Mouse (Mus musculus): ENCODE measurements around the gene Tmtc1. TPM values are rescaled to one million over a fixed set of nuclear protein-coding genes. Genes with fewer than 3 reads are reported as not detected.

The Tmtc1 gene
- polyA plus RNA-seq (2016; fragmentation: Nextera tagmentation; extraction: Ambion mirVana), result 1.00 and 1.7 TPM in 2 replicates

GRCm38 (mm10) chr6:148443726-148444701, at the start of gene Tmtc1:
Gene Tmtc1 (minus strand): TSS chr6:148444389.
- Histone ChIP-seq H3K4me1 (peaks cover 19% of the 10 kb centered on the region), H3K4me3 (replicated peaks) (peak within 1 kb of the TSS; percentile 72), H3K27me3 (peaks cover 56% of the 10 kb centered on the region), H3K9me3 (no peaks in the 10 kb centered on the region), H3K36me3 (replicated peaks) (no peaks in the 10 kb centered on the region), H3K9ac (peak within 1 kb of the TSS; percentile 65), H3K4me2 (peak within 1 kb of the TSS; percentile 95), H3K27ac (peak within 1 kb of the TSS; percentile 42)
- ATAC-seq (ENCODE audit: low FRiP score), result peak; percentile 86
- WGBS, result under 1% methylated on average over 97 of the region's 99 CpGs

DNA sequence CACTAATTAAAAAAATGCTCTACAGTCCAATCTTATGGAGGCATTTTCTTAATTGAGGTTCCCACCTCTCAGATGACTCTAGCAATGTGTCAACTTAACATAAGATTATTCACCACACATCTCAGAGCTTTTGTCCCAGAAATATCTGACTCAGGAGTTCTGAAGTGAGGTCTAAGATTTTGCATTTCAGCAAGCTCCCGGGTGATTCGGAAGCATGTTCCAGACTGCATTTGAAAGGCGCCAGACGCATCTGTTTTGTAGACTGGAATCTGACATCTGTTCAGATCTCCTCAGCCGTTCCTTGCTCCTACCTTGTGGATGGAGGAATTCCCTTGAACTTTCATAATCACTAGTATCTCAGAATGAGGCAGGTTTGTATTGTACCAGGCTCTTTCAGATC, 47.7 kb upstream of the Tmtc1 start:
- H3K4me3 ChIP-seq (replicated peaks), result no peak overlapping the region
- H3K27me3 ChIP-seq, result no peaks in the 10 kb centered on the region
- H3K4me1 ChIP-seq, result no peaks in the 10 kb centered on the region
- H3K9ac ChIP-seq, result no peak overlapping the region
- ATAC-seq (ENCODE audit: low FRiP score), result no peak
- no peak overlapping the region for H3K27ac ChIP-seq
- H3K9me3 ChIP-seq, result no peaks in the 10 kb centered on the region
- 87% methylated on average over 5 of the region's 5 CpGs for WGBS
- no peaks in the 10 kb centered on the region for H3K36me3 ChIP-seq (replicated peaks)
- H3K4me2 ChIP-seq, result no peak overlapping the region

DNA sequence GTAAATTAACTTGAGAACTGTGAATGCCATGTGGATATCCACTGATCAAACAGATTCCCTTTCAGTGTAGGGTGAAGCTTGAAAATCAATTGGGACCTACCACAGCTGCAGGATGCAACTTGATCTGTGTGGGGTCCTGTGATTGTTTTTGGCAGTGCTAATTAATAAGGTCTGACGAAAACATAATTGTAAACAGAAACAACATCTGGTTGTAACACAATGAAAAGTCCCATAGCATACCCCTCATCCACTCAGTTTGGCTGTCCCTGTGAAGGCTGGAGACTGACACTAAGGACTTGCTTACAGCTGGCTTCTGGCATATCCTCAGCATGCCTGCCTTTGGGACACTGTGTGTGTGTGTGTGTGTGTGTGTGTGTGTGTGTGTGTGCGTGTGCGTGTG, 42.6 kb upstream of the Tmtc1 start:
- WGBS, result 69% methylated on average over 3 of the region's 3 CpGs
- Histone ChIP-seq H3K4me2 (no peak overlapping the region), H3K4me3 (replicated peaks) (no peak overlapping the region), H3K36me3 (replicated peaks) (no peaks in the 10 kb centered on the region), H3K27me3 (no peaks in the 10 kb centered on the region), H3K9me3 (no peaks in the 10 kb centered on the region), H3K9ac (no peak overlapping the region), H3K27ac (no peak overlapping the region), H3K4me1 (no peaks in the 10 kb centered on the region)
- no peak for ATAC-seq (ENCODE audit: low FRiP score)

- no peaks in the 10 kb centered on the region for H3K9me3 ChIP-seq
- no peaks in the 10 kb centered on the region for H3K36me3 ChIP-seq (replicated peaks)
- peaks cover 8% of the 10 kb centered on the region; the same call in 1 of the 2 replicates for H3K4me1 ChIP-seq
- no peak overlapping the region for H3K4me2 ChIP-seq
- ATAC-seq (ENCODE audit: low FRiP score), result no peak
- no peaks in the 10 kb centered on the region for H3K27me3 ChIP-seq
- H3K9ac ChIP-seq, result no peak overlapping the region
- no peak overlapping the region for H3K27ac ChIP-seq
- H3K4me3 ChIP-seq (replicated peaks), result no peak overlapping the region
Observed at GRCm38 (mm10) chr6:148481894-148482293, 37.7 kb upstream of the Tmtc1 start.

DNA sequence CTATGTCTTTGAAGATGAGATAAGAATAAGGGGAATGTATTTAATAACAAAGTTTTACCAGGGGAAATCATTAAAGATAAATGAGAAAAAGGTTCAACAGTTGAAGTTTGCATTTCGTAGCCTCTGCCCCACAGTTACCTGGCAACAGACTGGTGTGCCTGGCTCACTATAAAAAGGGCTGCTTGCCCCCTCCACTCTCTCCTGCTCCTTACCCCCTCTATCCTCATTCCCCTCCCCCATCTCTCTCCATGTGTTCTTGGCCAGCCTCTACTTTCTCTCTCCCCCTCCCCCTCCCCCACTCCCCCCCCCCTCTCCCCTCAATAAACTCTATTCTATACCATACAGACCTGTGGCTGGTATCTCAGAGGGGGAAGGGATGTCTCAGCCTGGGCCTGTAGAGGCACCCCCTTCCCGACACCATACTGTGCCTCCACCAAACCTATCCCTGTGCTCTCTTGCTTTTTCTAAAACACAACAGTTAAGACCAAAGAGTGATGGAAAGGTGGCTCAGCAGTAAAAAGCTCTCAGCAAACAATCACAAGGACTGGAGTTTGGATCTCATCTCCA, 35.6 kb upstream of the Tmtc1 start:
- ATAC-seq (ENCODE audit: low FRiP score), result 0 out of 2 replicates have a peak, but pooled peaks have one; percentile 33
- H3K4me2 ChIP-seq, result no peak overlapping the region
- H3K9ac ChIP-seq, result no peak overlapping the region
- WGBS, result 64% methylated on average over 2 of the region's 2 CpGs
- H3K4me1 ChIP-seq, result peaks cover 8% of the 10 kb centered on the region; the same call in 1 of the 2 replicates
- no peaks in the 10 kb centered on the region for H3K9me3 ChIP-seq
- no peak overlapping the region for H3K4me3 ChIP-seq (replicated peaks)
- H3K27me3 ChIP-seq, result no peaks in the 10 kb centered on the region
- no peaks in the 10 kb centered on the region for H3K36me3 ChIP-seq (replicated peaks)
- no peak overlapping the region for H3K27ac ChIP-seq

GRCm38 (mm10) chr6:148478350-148478749, 34.2 kb upstream of the Tmtc1 start:
- no peak overlapping the region for H3K4me3 ChIP-seq (replicated peaks)
- no peak overlapping the region for H3K4me2 ChIP-seq
- no peak overlapping the region for H3K9ac ChIP-seq
- no peak overlapping the region for H3K27ac ChIP-seq
- H3K27me3 ChIP-seq, result no peaks in the 10 kb centered on the region
- no peaks in the 10 kb centered on the region for H3K9me3 ChIP-seq
- no peaks in the 10 kb centered on the region for H3K36me3 ChIP-seq (replicated peaks)
- no peak for ATAC-seq (ENCODE audit: low FRiP score)
- 64% methylated on average over 6 of the region's 6 CpGs for WGBS
- peaks cover 8% of the 10 kb centered on the region; the same call in 1 of the 2 replicates for H3K4me1 ChIP-seq

DNA sequence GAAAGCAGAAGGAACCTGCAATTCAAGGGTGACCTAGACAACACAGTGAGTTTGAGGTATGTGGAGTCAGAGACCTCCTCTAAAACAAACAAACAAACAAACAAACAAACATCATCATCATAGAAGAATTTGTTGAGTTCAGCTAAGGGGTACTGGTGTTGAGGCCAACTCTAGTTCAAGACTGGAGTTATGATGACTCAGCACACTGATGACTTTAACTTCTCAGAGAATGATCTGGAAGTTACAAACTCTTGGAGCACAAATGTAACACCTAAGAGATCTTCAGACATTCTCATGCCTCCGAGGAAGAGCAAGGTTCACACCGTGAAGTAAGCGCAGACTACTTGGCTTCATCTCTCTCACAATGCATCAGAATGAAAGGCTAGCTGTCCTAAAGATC, 28.1 kb upstream of the Tmtc1 start:
- Histone ChIP-seq H3K36me3 (replicated peaks) (no peaks in the 10 kb centered on the region), H3K4me1 (no peaks in the 10 kb centered on the region), H3K9me3 (no peaks in the 10 kb centered on the region), H3K27ac (no peak overlapping the region), H3K4me3 (replicated peaks) (no peak overlapping the region), H3K9ac (no peak overlapping the region), H3K27me3 (no peaks in the 10 kb centered on the region), H3K4me2 (no peak overlapping the region)
- WGBS, result 90% methylated on average over 3 of the region's 3 CpGs
- ATAC-seq (ENCODE audit: low FRiP score), result no peak

- H3K9me3 ChIP-seq, result no peaks in the 10 kb centered on the region
- no peaks in the 10 kb centered on the region for H3K27me3 ChIP-seq
- ATAC-seq (ENCODE audit: low FRiP score), result no peak
- no peak overlapping the region for H3K4me2 ChIP-seq
- no peaks in the 10 kb centered on the region for H3K36me3 ChIP-seq (replicated peaks)
- WGBS, result 56% methylated on average over 2 of the region's 2 CpGs
- H3K4me3 ChIP-seq (replicated peaks), result no peak overlapping the region
- H3K4me1 ChIP-seq, result no peaks in the 10 kb centered on the region
- no peak overlapping the region for H3K27ac ChIP-seq
- H3K9ac ChIP-seq, result no peak overlapping the region
Observed at GRCm38 (mm10) chr6:148467924-148468389, 23.8 kb upstream of the Tmtc1 start.

GRCm38 (mm10) chr6:148467170-148467921, 23.2 kb upstream of the Tmtc1 start:
- H3K27ac ChIP-seq, result no peak overlapping the region
- WGBS, result 46% methylated on average over 3 of the region's 3 CpGs
- no peaks in the 10 kb centered on the region for H3K36me3 ChIP-seq (replicated peaks)
- no peaks in the 10 kb centered on the region for H3K4me1 ChIP-seq
- no peak overlapping the region for H3K4me3 ChIP-seq (replicated peaks)
- no peaks in the 10 kb centered on the region for H3K9me3 ChIP-seq
- no peak for ATAC-seq (ENCODE audit: low FRiP score)
- H3K9ac ChIP-seq, result no peak overlapping the region
- H3K27me3 ChIP-seq, result no peaks in the 10 kb centered on the region
- no peak overlapping the region for H3K4me2 ChIP-seq

- H3K4me2 ChIP-seq, result no peak overlapping the region
- 81% methylated on average over 3 of the region's 3 CpGs for WGBS
- ATAC-seq (ENCODE audit: low FRiP score), result no peak
- H3K4me3 ChIP-seq (replicated peaks), result no peak overlapping the region
- no peaks in the 10 kb centered on the region for H3K36me3 ChIP-seq (replicated peaks)
- H3K9ac ChIP-seq, result no peak overlapping the region
- peaks cover 9% of the 10 kb centered on the region; the same call in 1 of the 2 replicates for H3K9me3 ChIP-seq
- no peaks in the 10 kb centered on the region for H3K27me3 ChIP-seq
- no peaks in the 10 kb centered on the region for H3K4me1 ChIP-seq
- no peak overlapping the region for H3K27ac ChIP-seq
Observed at GRCm38 (mm10) chr6:148459636-148460035, 15.4 kb upstream of the Tmtc1 start.

- Histone ChIP-seq H3K27me3 (no peaks in the 10 kb centered on the region), H3K36me3 (replicated peaks) (no peaks in the 10 kb centered on the region), H3K27ac (no peak overlapping the region), H3K9ac (no peak overlapping the region), H3K4me3 (replicated peaks) (no peak overlapping the region), H3K9me3 (peaks cover 9% of the 10 kb centered on the region; the same call in 1 of the 2 replicates), H3K4me1 (no peaks in the 10 kb centered on the region), H3K4me2 (no peak overlapping the region)
- no peak for ATAC-seq (ENCODE audit: low FRiP score)
- 70% methylated on average over 4 of the region's 4 CpGs for WGBS
Observed at GRCm38 (mm10) chr6:148455470-148455869, 11.3 kb upstream of the Tmtc1 start.

DNA sequence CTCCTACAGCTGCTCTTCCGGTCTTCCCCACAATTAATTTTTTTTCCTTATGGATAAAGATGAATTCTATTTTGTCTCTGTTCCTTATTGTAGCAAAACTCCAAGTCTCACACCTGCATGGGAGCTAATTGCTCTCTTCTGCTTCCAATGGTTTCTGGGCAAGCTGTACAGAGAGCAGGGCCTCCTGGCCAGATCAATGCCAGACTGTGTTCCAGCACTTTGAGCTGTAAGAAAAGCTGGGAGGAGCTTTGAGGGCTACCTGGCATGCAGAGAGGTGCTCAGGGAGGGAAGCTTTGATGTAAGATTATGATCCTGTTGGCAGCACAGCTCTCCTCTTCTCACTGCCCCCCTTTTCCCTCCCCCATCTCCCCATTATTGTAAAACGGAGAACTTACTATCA, 10.6 kb upstream of the Tmtc1 start:
- H3K27ac ChIP-seq, result no peak overlapping the region
- 82% methylated on average over 2 of the region's 2 CpGs for WGBS
- H3K9me3 ChIP-seq, result peaks cover 9% of the 10 kb centered on the region; the same call in 1 of the 2 replicates
- no peak overlapping the region for H3K4me3 ChIP-seq (replicated peaks)
- H3K4me1 ChIP-seq, result no peaks in the 10 kb centered on the region
- no peaks in the 10 kb centered on the region for H3K27me3 ChIP-seq
- ATAC-seq (ENCODE audit: low FRiP score), result no peak
- no peak overlapping the region for H3K9ac ChIP-seq
- no peaks in the 10 kb centered on the region for H3K36me3 ChIP-seq (replicated peaks)
- no peak overlapping the region for H3K4me2 ChIP-seq
